Mouse (Mus musculus) testis, adult 2 months (tissue): Measurements from ENCODE around the gene Tceanc.

Source experiments
- CTCF ChIP-seq: fragments of 200-500 bp; IDR thresholded peaks from 2 replicates; pipeline ENCODE4 v1.5.1; 2012; ENCODE audit warnings: low read depth, mild to moderate bottlenecking, inconsistent platforms, low read length, moderate library complexity; ENCODE audit not compliant: control insufficient read depth, insufficient read depth, insufficient replicate concordance
- POLR2A ChIP-seq: fragments of 200-500 bp; IDR thresholded peaks from 2 replicates; pipeline ENCODE4 v1.6.1; 2012; ENCODE audit warnings: low read depth, mild to moderate bottlenecking, inconsistent platforms, low read length, moderate library complexity; ENCODE audit not compliant: control insufficient read depth

- TF ChIP-seq CTCF, result no peak
- TF ChIP-seq POLR2A, result no peak
Observed at GRCm38 (mm10) chrX:166535138-166535537, 16.8 kb upstream of the Tceanc start.
